Mouse (Mus musculus) heart, postnatal 0 days (tissue): ENCODE results near the gene 1600014C23Rik. TPM values are rescaled to one million over a fixed set of nuclear protein-coding genes. Genes with fewer than 3 reads are reported as not detected.

Source experiments
- ATAC-seq: fragments of 200-750 bp; cut with Nextera tagmentation; 2 replicates; pipeline ENCODE4 v1.8.0; 2017; ENCODE audit warnings: low read depth, moderate number of reproducible peaks, moderate library complexity; ENCODE audit not compliant: insufficient read depth
- DNase-seq: peaks from one replicate; pipeline ENCODE4 v3.0.0-alpha.2; 2016; ENCODE audit warnings: low spot score
- H3K27ac ChIP-seq: fragments of 300-500 bp; sonication (generic); 2 replicates; pipeline ENCODE4 v1.5.1; 2014; ENCODE audit warnings: low read depth, mild to moderate bottlenecking
- H3K27me3 ChIP-seq: fragments of 300-500 bp; sonication (generic); 2 replicates; pipeline ENCODE4 v1.6.1; 2014; ENCODE audit warnings: low read length, mixed read lengths; ENCODE audit not compliant: control insufficient read depth, insufficient read depth
- H3K36me3 ChIP-seq: fragments of 300-500 bp; sonication (generic); replicated peaks from 2 replicates; pipeline ENCODE4 v1.6.1; 2014; ENCODE audit warnings: low read length, mixed read lengths; ENCODE audit not compliant: control insufficient read depth, insufficient read depth
- H3K4me1 ChIP-seq: fragments of 300-500 bp; sonication (generic); 2 replicates; pipeline ENCODE4 v1.6.1; 2014; ENCODE audit warnings: antibody characterized with exemption; ENCODE audit not compliant: control insufficient read depth, insufficient read depth
- H3K4me2 ChIP-seq: fragments of 300-500 bp; sonication (generic); 2 replicates; pipeline ENCODE4 v1.6.1; 2014; ENCODE audit warnings: low read depth, mild to moderate bottlenecking, low read length, moderate library complexity
- H3K4me3 ChIP-seq: fragments of 300-500 bp; sonication (generic); 2 replicates; pipeline ENCODE4 v1.5.1; 2014; ENCODE audit warnings: low read depth, low read length
- H3K9ac ChIP-seq: fragments of 300-500 bp; sonication (generic); replicated peaks from 2 replicates; pipeline ENCODE4 v1.6.1; 2014; ENCODE audit warnings: low read depth, low read length, mixed read lengths
- H3K9me3 ChIP-seq: fragments of 300-500 bp; sonication (generic); replicated peaks from 2 replicates; pipeline ENCODE4 v1.6.1; 2016; ENCODE audit warnings: low read length; ENCODE audit not compliant: control insufficient read depth
- CTCF ChIP-seq: IDR thresholded peaks from 2 replicates; pipeline ENCODE4 v1.5.1; 2016; ENCODE audit warnings: antibody characterized with exemption, control low read depth, low read depth
- EP300 ChIP-seq: IDR thresholded peaks from 2 replicates; pipeline ENCODE4 v1.6.1; 2016; ENCODE audit warnings: antibody characterized with exemption, low read depth
- WGBS: fragments of 180-500 bp; shearing (Covaris S2); extraction: QIAGEN DNeasy Blood & Tissue Kit; methylation state at CpG from one replicate; pipeline ENCODE4 v1.1.7; 2014; 5-methylcytosine and 5-hydroxymethylcytosine counted together
- polyA plus RNA-seq: library from polyadenylated mRNA; unstranded; fragments of >200 nt; fragmentation: Nextera tagmentation; extraction: Ambion mirVana; gene quantifications from 2 replicates; pipeline ENCODE4 v1.2.1, GENCODE M21; 2015
- total RNA-seq: library from RNA; depleted of rRNA; stranded (reverse); fragments of >200 nt; gene quantifications from 2 replicates; pipeline ENCODE4 v1.2.3, GENCODE M21; 2014; ENCODE audit warnings: low replicate concordance

The 1600014C23Rik gene
- total and polyA plus RNA-seq, 2 experiments from 2014 or later: 0.25 TPM; not detected in 1

- no peak for TF ChIP-seq CTCF
- TF ChIP-seq EP300: no peak
- ATAC-seq (no peak), DNase-seq (no peak)
- WGBS: 68% methylated on average over 7 of the region's 7 CpGs
- Histone ChIP-seq H3K9me3 (no peaks in the 10 kb centered on the region), H3K4me1 (peaks cover 3% of the 10 kb centered on the region; the same call in 1 of the 2 replicates), H3K27ac (no peak overlapping the region), H3K36me3 (no peaks in the 10 kb centered on the region), H3K4me3 (no peak overlapping the region), H3K4me2 (no peak overlapping the region), H3K9ac (no peak overlapping the region), H3K27me3 (no peaks in the 10 kb centered on the region)
Measured at GRCm38 (mm10) chr17:45726249-45726648, 7.4 kb downstream of the 1600014C23Rik start.

GRCm38 (mm10) chr17:45724574-45724921, 9.1 kb downstream of the 1600014C23Rik start:
- DNase-seq (no peak), ATAC-seq (no peak)
- H3K4me1 ChIP-seq: no peaks in the 10 kb centered on the region; the same call in 1 of the 2 replicates
- no peak for TF ChIP-seq EP300
- TF ChIP-seq CTCF: no peak
- H3K9me3 ChIP-seq: no peaks in the 10 kb centered on the region
- WGBS: 87% methylated on average over 10 of the region's 10 CpGs
- H3K36me3 ChIP-seq: no peaks in the 10 kb centered on the region
- no peak overlapping the region for H3K4me3 ChIP-seq
- no peaks in the 10 kb centered on the region for H3K27me3 ChIP-seq
- H3K4me2 ChIP-seq: no peak overlapping the region
- no peak overlapping the region for H3K9ac ChIP-seq
- no peak overlapping the region for H3K27ac ChIP-seq

GRCm38 (mm10) chr17:45723732-45724573, 9.7 kb downstream of the 1600014C23Rik start:
- Histone ChIP-seq H3K36me3 (no peaks in the 10 kb centered on the region), H3K27ac (peak overlapping the region; percentile 69), H3K9me3 (no peaks in the 10 kb centered on the region), H3K4me2 (peak overlapping the region; percentile 65), H3K4me3 (peak overlapping the region; percentile 46), H3K4me1 (no peaks in the 10 kb centered on the region; the same call in 1 of the 2 replicates), H3K9ac (peak overlapping the region; percentile 41), H3K27me3 (no peaks in the 10 kb centered on the region)
- 4% methylated on average over 25 of the region's 25 CpGs for WGBS
- TF ChIP-seq EP300 (no peak), CTCF (peak; percentile 99)
- ATAC-seq (peak; percentile 53; the same call in 1 of the 2 replicates), DNase-seq (peak; percentile 83)

GRCm38 (mm10) chr17:45718323-45718722, 15.3 kb downstream of the 1600014C23Rik start:
- H3K9me3 ChIP-seq: no peaks in the 10 kb centered on the region
- DNase-seq (peak; percentile 50), ATAC-seq (peak; percentile 62; the same call in 1 of the 2 replicates)
- H3K27me3 ChIP-seq: no peaks in the 10 kb centered on the region
- H3K27ac ChIP-seq: no peak overlapping the region
- TF ChIP-seq CTCF (peak; percentile 81), EP300 (no peak)
- no peaks in the 10 kb centered on the region for H3K36me3 ChIP-seq
- H3K9ac ChIP-seq: no peak overlapping the region
- no peaks in the 10 kb centered on the region; the same call in 1 of the 2 replicates for H3K4me1 ChIP-seq
- no peak overlapping the region for H3K4me2 ChIP-seq
- H3K4me3 ChIP-seq: no peak overlapping the region
- 7% methylated on average over 10 of the region's 10 CpGs for WGBS

GRCm38 (mm10) chr17:45711525-45711924, 22.1 kb downstream of the 1600014C23Rik start:
- 54% methylated on average over 3 of the region's 3 CpGs for WGBS
- H3K4me2 ChIP-seq: no peak overlapping the region
- no peak overlapping the region for H3K27ac ChIP-seq
- H3K9me3 ChIP-seq: no peaks in the 10 kb centered on the region
- H3K4me3 ChIP-seq: no peak overlapping the region
- no peak for TF ChIP-seq EP300
- no peak for TF ChIP-seq CTCF
- no peak for DNase-seq
- no peak for ATAC-seq
- H3K4me1 ChIP-seq: 0 out of 2 replicates have a peak, but pooled peaks cover 5% of the 10 kb centered on the region
- H3K27me3 ChIP-seq: no peaks in the 10 kb centered on the region
- H3K9ac ChIP-seq: no peak overlapping the region
- H3K36me3 ChIP-seq: no peaks in the 10 kb centered on the region
